Mouse (Mus musculus): ENCODE data around the gene Eif3k.

- TF ChIP-seq CTCF (IDR thresholded peaks at IDR 0.05; ENCODE audit: low read depth, low read length) (no peak), GATA1 (IDR thresholded peaks at IDR 0.05; ENCODE audit: borderline replicate concordance, low read length) (no peak)
These were observed 8.6 kb downstream of the Eif3k start for GRCm38 (mm10) chr7:28973025-28973424.

All from G1E (cell line).